Mouse (Mus musculus) right cerebral cortex, postnatal 10 days (tissue): ENCODE measurements around the gene Emid1.

ENCODE experiments used
- DNase-seq, 2 experiments: peaks; one replicate each; pipeline ENCODE4 v3.0.0; 2021; ENCODE audit warnings: low spot score in 2 of 2

Emid1 gene

GRCm38 (mm10) chr11:5063561-5064281, 88.3 kb downstream of the Emid1 start:
- peak; percentile 53 to 59 for DNase-seq

GRCm38 (mm10) chr11:5062860-5063505, 89.1 kb downstream of the Emid1 start:
- peak in 1 of 2 experiments; percentile 63 for DNase-seq

GRCm38 (mm10) chr11:5062326-5062725, 89.7 kb downstream of the Emid1 start:
- DNase-seq = peak in 1 of 2 experiments; percentile 59

- peak; percentile 94 to 95 for DNase-seq
Measured at GRCm38 (mm10) chr11:5061413-5062139, 90.5 kb downstream of the Emid1 start.

GRCm38 (mm10) chr11:5060756-5061412, 91.2 kb downstream of the Emid1 start:
- DNase-seq = peak; percentile 48 to 65

- peak; percentile 76 for DNase-seq
Measured at GRCm38 (mm10) chr11:5059704-5060156, 92.3 kb downstream of the Emid1 start.

GRCm38 (mm10) chr11:5059230-5059629, 92.8 kb downstream of the Emid1 start:
- peak in 1 of 2 experiments; percentile 44 for DNase-seq

- DNase-seq = peak in 1 of 2 experiments; percentile 46
Measured at GRCm38 (mm10) chr11:5058783-5059182, 93.3 kb downstream of the Emid1 start.

GRCm38 (mm10) chr11:5057856-5058641, 94.0 kb downstream of the Emid1 start, which contains the start of gene Rasl10a:
TSS of gene Rasl10a (plus strand) at chr11:5058128.
- DNase-seq = peak; percentile 59 to 60

GRCm38 (mm10) chr11:5057541-5057855, 94.6 kb downstream of the Emid1 start:
- DNase-seq = no peak

GRCm38 (mm10) chr11:5057064-5057463, 95.0 kb downstream of the Emid1 start:
- DNase-seq = peak in 1 of 2 experiments; percentile 52
